Mouse (Mus musculus): ENCODE data around the gene Tmem35b. TPM values are rescaled to one million over a fixed set of nuclear protein-coding genes. Genes with fewer than 3 reads are reported as not detected.
A peak's percentile ranks its signal among the peaks of the same experiment; 100 is the strongest.

Gene Tmem35b
- total RNA-seq, 1 experiment, result 3.7 TPM

DNA sequence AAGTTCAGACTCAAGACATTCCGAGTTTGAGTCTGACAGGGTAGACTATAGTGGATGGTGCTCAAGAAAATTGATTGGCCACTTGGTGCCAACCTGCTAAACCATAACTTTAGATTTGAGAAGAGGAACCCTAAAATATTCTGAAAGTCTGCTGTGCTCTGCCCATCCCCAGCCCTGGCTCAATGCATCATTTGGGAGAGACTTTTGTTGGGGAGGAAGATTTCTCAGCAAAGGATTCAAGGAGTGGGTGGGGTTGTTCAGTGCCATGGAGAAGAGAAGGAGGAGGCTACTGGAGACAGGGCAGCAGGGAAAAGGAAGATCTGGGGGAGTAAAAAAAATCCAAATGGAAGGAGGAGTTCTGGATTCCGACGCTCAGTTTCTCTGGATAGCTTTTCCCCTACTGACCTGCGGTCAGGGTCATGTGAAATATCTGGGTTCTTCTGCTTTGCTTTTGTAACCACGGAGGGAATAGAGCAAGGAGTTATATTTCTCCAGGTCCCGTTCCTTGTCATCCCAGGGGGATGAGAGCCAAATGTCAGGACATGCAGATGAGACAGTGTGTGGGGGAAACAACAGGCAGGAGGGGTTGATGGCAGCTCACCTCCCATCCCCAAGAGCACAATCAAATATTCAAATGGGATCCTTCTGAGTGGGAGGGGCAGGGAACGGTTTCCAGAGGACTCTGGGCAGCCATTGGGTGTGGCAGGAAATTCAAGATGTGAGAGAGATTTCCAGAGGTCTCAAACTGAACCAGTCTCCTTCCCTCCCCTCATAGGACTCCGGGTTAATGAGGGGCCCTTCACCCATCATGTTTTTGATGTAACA is 50.8 kb downstream of the Tmem35b start:
- peak; percentile 49 for DNase-seq (ENCODE audit: low read depth, low spot score)
- no peaks in the 10 kb centered on the region for H3K9me3 ChIP-seq (ENCODE audit: control insufficient read depth, insufficient read depth, low read depth, low read length)
- peaks cover 10 to 46% of the 10 kb centered on the region in 2 experiments; a peak in 3 of 4 replicates for H3K4me1 ChIP-seq (ENCODE audit: control insufficient read depth in 2 of 2, insufficient read depth in 2 of 2, low read length in 2 of 2, poor library complexity in 1 of 2)
- H3K27ac ChIP-seq (ENCODE audit: insufficient read depth, low read depth, low read length, poor library complexity, severe bottlenecking), result no peak overlapping the region
- H3K9ac ChIP-seq (ENCODE audit: insufficient read depth, low read depth, low read length, poor library complexity, severe bottlenecking), result no peak overlapping the region
- H3K4me3 ChIP-seq (ENCODE audit: insufficient read depth in 1 of 2, low read depth in 1 of 2, low read length in 2 of 2, poor library complexity in 1 of 2, severe bottlenecking in 1 of 2), result peak overlapping the region; percentile 26 to 56
- TF ChIP-seq HCFC1 (IDR thresholded peaks at IDR 0.05; ENCODE audit: borderline replicate concordance, insufficient read depth, low read length) (no peak), ZC3H11A (IDR thresholded peaks at IDR 0.05; ENCODE audit: borderline replicate concordance, low read depth, low read length) (no peak), MAFK (IDR thresholded peaks at IDR 0.05; ENCODE audit: insufficient read depth, low read depth, low read length) (no peak), CHD2 (IDR thresholded peaks at IDR 0.05; ENCODE audit: low read depth, low read length) (no peak), ZNF384 (IDR thresholded peaks at IDR 0.05; ENCODE audit: low read depth, low read length) (no peak)
- in situ Hi-C loops (cut with MboI; ENCODE audit: low sequenced_read_pairs in 2 of 2, unreplicated experiment in 2 of 2), result no loop called here
- H3K36me3 ChIP-seq (ENCODE audit: control insufficient read depth, insufficient read depth, low read length, poor library complexity, severe bottlenecking), result no peaks in the 10 kb centered on the region

DNA sequence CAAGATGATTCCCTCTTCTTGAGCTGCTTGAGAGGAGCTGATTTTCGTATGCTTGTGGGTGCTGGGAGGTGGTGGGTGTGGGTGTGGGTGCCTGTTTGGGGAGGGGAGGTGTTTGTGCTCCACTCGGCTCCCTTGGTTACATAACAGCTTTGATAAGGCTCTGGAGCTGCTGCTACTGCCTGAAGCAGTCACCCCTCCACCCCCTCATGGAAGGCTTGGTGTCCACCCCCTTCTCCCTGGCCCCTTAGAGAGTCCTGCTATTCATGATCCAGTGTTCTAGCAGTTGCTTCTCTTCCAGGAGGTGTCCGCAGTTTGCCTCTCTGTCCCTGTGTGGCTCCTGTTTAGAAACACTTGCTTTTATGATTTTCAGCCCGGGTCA is 51.4 kb downstream of the Tmem35b start:
- in situ Hi-C loops (cut with MboI; ENCODE audit: low sequenced_read_pairs in 2 of 2, unreplicated experiment in 2 of 2), result no loop called here
- Histone ChIP-seq H3K9ac (ENCODE audit: insufficient read depth, low read depth, low read length, poor library complexity, severe bottlenecking) (no peak overlapping the region), H3K36me3 (ENCODE audit: control insufficient read depth, insufficient read depth, low read length, poor library complexity, severe bottlenecking) (no peaks in the 10 kb centered on the region), H3K9me3 (ENCODE audit: control insufficient read depth, insufficient read depth, low read depth, low read length) (no peaks in the 10 kb centered on the region), H3K27ac (ENCODE audit: insufficient read depth, low read depth, low read length, poor library complexity, severe bottlenecking) (no peak overlapping the region), H3K4me1 (ENCODE audit: control insufficient read depth in 2 of 2, insufficient read depth in 2 of 2, low read length in 2 of 2, poor library complexity in 1 of 2) (peaks cover 10 to 45% of the 10 kb centered on the region in 2 experiments; a peak in 3 of 4 replicates), H3K4me3 (ENCODE audit: insufficient read depth in 1 of 2, low read depth in 1 of 2, low read length in 2 of 2, poor library complexity in 1 of 2, severe bottlenecking in 1 of 2) (peak overlapping the region; percentile 26 to 56)
- no peak for DNase-seq (ENCODE audit: low read depth, low spot score)
- TF ChIP-seq CHD2 (IDR thresholded peaks at IDR 0.05; ENCODE audit: low read depth, low read length), result no peak
- no peak for TF ChIP-seq ZNF384 (IDR thresholded peaks at IDR 0.05; ENCODE audit: low read depth, low read length)
- no peak for TF ChIP-seq HCFC1 (IDR thresholded peaks at IDR 0.05; ENCODE audit: borderline replicate concordance, insufficient read depth, low read length)
- TF ChIP-seq ZC3H11A (IDR thresholded peaks at IDR 0.05; ENCODE audit: borderline replicate concordance, low read depth, low read length), result no peak
- no peak for TF ChIP-seq MAFK (IDR thresholded peaks at IDR 0.05; ENCODE audit: insufficient read depth, low read depth, low read length)

DNA sequence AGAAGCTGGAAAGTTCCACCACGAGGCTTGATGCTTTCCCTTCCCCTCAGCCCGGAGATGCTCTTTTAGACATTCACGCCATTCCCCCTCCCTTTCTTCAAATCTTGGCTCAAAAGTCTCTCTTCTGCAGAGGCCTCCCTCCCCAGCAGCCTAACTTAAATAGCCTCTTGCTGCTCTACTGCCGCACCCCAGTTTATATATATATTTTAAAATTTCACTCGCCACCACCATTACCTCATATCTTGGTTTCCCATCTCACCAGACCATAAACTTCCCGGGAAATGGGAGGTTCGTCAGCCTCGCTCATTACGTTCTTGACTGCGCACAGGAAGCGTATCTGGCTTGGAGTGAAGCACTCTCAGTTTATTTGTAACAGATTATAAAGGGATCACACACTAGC is 54.5 kb downstream of the Tmem35b start:
- in situ Hi-C loops (cut with MboI; ENCODE audit: low sequenced_read_pairs in 2 of 2, unreplicated experiment in 2 of 2), result no loop called here

GRCm38 (mm10) chr4:127178671-127179070 is 55.2 kb downstream of the Tmem35b start:
- TF ChIP-seq ZNF384 (IDR thresholded peaks at IDR 0.05; ENCODE audit: low read depth, low read length), result no peak
- no peak for TF ChIP-seq ZC3H11A (IDR thresholded peaks at IDR 0.05; ENCODE audit: borderline replicate concordance, low read depth, low read length)
- no peak for TF ChIP-seq CHD2 (IDR thresholded peaks at IDR 0.05; ENCODE audit: low read depth, low read length)
- TF ChIP-seq MAFK (IDR thresholded peaks at IDR 0.05; ENCODE audit: insufficient read depth, low read depth, low read length), result no peak
- no peak for TF ChIP-seq HCFC1 (IDR thresholded peaks at IDR 0.05; ENCODE audit: borderline replicate concordance, insufficient read depth, low read length)
- Histone ChIP-seq H3K9me3 (ENCODE audit: control insufficient read depth, insufficient read depth, low read depth, low read length) (no peaks in the 10 kb centered on the region), H3K27ac (ENCODE audit: insufficient read depth, low read depth, low read length, poor library complexity, severe bottlenecking) (no peak overlapping the region), H3K36me3 (ENCODE audit: control insufficient read depth, insufficient read depth, low read length, poor library complexity, severe bottlenecking) (no peaks in the 10 kb centered on the region), H3K4me3 (ENCODE audit: insufficient read depth in 1 of 2, low read depth in 1 of 2, low read length in 2 of 2, poor library complexity in 1 of 2, severe bottlenecking in 1 of 2) (no peak overlapping the region; a peak in 1 of 4 replicates), H3K9ac (ENCODE audit: insufficient read depth, low read depth, low read length, poor library complexity, severe bottlenecking) (no peak overlapping the region), H3K4me1 (ENCODE audit: control insufficient read depth in 2 of 2, insufficient read depth in 2 of 2, low read length in 2 of 2, poor library complexity in 1 of 2) (peaks cover 10 to 40% of the 10 kb centered on the region in 2 experiments; a peak in 3 of 4 replicates)
- in situ Hi-C loops (cut with MboI; ENCODE audit: low sequenced_read_pairs in 2 of 2, unreplicated experiment in 2 of 2), result no loop called here
- DNase-seq (ENCODE audit: low read depth, low spot score), result no peak

More for the DNA sequence above, 54.5 kb downstream of the Tmem35b start:
- no peak for TF ChIP-seq ZNF384 (IDR thresholded peaks at IDR 0.05; ENCODE audit: low read depth, low read length)
- no peak for TF ChIP-seq CHD2 (IDR thresholded peaks at IDR 0.05; ENCODE audit: low read depth, low read length)
- TF ChIP-seq MAFK (IDR thresholded peaks at IDR 0.05; ENCODE audit: insufficient read depth, low read depth, low read length), result no peak
- TF ChIP-seq ZC3H11A (IDR thresholded peaks at IDR 0.05; ENCODE audit: borderline replicate concordance, low read depth, low read length), result no peak
- TF ChIP-seq HCFC1 (IDR thresholded peaks at IDR 0.05; ENCODE audit: borderline replicate concordance, insufficient read depth, low read length), result no peak
- H3K9me3 ChIP-seq (ENCODE audit: control insufficient read depth, insufficient read depth, low read depth, low read length), result no peaks in the 10 kb centered on the region
- no peak overlapping the region for H3K9ac ChIP-seq (ENCODE audit: insufficient read depth, low read depth, low read length, poor library complexity, severe bottlenecking)
- no peaks in the 10 kb centered on the region for H3K36me3 ChIP-seq (ENCODE audit: control insufficient read depth, insufficient read depth, low read length, poor library complexity, severe bottlenecking)
- no peak overlapping the region for H3K27ac ChIP-seq (ENCODE audit: insufficient read depth, low read depth, low read length, poor library complexity, severe bottlenecking)
- no peak overlapping the region for H3K4me3 ChIP-seq (ENCODE audit: insufficient read depth in 1 of 2, low read depth in 1 of 2, low read length in 2 of 2, poor library complexity in 1 of 2, severe bottlenecking in 1 of 2)
- DNase-seq (ENCODE audit: low read depth, low spot score), result no peak
- H3K4me1 ChIP-seq (ENCODE audit: control insufficient read depth in 2 of 2, insufficient read depth in 2 of 2, low read length in 2 of 2, poor library complexity in 1 of 2), result peaks cover 10 to 44% of the 10 kb centered on the region in 2 experiments; a peak in 3 of 4 replicates

Other genes starting within 250 kb of the Tmem35b start
- 40.5 and 44.0 TPM in 2 replicates for gene Zmym4, start 155.6 kb upstream of the Tmem35b start, total RNA-seq (2012; rRNA removed)
- gene Sfpq, start 102.4 kb upstream of the Tmem35b start, total RNA-seq (2012; rRNA removed), result 337 and 384 TPM in 2 replicates
- 42.9 and 56.8 TPM in 2 replicates for gene Zmym1, start 62.5 kb upstream of the Tmem35b start, total RNA-seq (2012; rRNA removed)
- 18.1 and 18.2 TPM in 2 replicates for gene Zmym6, start 46.3 kb upstream of the Tmem35b start, total RNA-seq (2012; rRNA removed)
- 8.8 and 14.1 TPM in 2 replicates for gene Dlgap3, start 45.5 kb downstream of the Tmem35b start, total RNA-seq (2012; rRNA removed)
- gene Smim12, start 120.1 kb downstream of the Tmem35b start, total RNA-seq (2012; rRNA removed), result 50.2 and 72.6 TPM in 2 replicates
- 2.0 and 3.0 TPM in 2 replicates for gene Gja4, start 190.3 kb downstream of the Tmem35b start, total RNA-seq (2012; rRNA removed)
- gene Gjb3, start 207.2 kb downstream of the Tmem35b start, total RNA-seq (2012; rRNA removed), result 80.5 and 158 TPM in 2 replicates
- 1.6 and 4.5 TPM in 2 replicates for gene Gjb4, start 230.4 kb downstream of the Tmem35b start, total RNA-seq (2012; rRNA removed)
- 27.1 and 60.6 TPM in 2 replicates for gene Gjb5, start 234.5 kb downstream of the Tmem35b start, total RNA-seq (2012; rRNA removed)

Measured in ES-E14 (cell line).